Mouse (Mus musculus) ovary, postnatal 10 days (tissue): ENCODE data around the gene Itpk1.

Source experiments
- DNase-seq: peaks from one replicate; pipeline ENCODE4 v3.0.0; 2022; ENCODE audit warnings: low spot score

Gene Itpk1

GRCm38 (mm10) chr12:102593699-102594098 lies 111.0 kb downstream of the Itpk1 start:
- DNase-seq, result no peak

- DNase-seq, result no peak
Observed at GRCm38 (mm10) chr12:102590711-102591360, 113.9 kb downstream of the Itpk1 start.

GRCm38 (mm10) chr12:102587106-102587505 lies 117.6 kb downstream of the Itpk1 start:
- no peak for DNase-seq

GRCm38 (mm10) chr12:102586286-102586881 lies 118.3 kb downstream of the Itpk1 start:
- DNase-seq, result no peak

- no peak for DNase-seq
Observed at GRCm38 (mm10) chr12:102585390-102585789, 119.3 kb downstream of the Itpk1 start.

- no peak for DNase-seq
Observed at GRCm38 (mm10) chr12:102582441-102582840, 122.3 kb downstream of the Itpk1 start.

- no peak for DNase-seq
Observed at GRCm38 (mm10) chr12:102581579-102582196, 123.0 kb downstream of the Itpk1 start.

- peak; percentile 60 for DNase-seq
Observed at GRCm38 (mm10) chr12:102579041-102579440, 125.7 kb downstream of the Itpk1 start.

GRCm38 (mm10) chr12:102576659-102577398 lies 127.9 kb downstream of the Itpk1 start:
- no peak for DNase-seq

GRCm38 (mm10) chr12:102575541-102576329 lies 129.0 kb downstream of the Itpk1 start:
- no peak for DNase-seq

- DNase-seq, result no peak
Observed at GRCm38 (mm10) chr12:102573036-102573435, 131.7 kb downstream of the Itpk1 start.

- DNase-seq, result no peak
Observed at GRCm38 (mm10) chr12:102571666-102572065, 133.1 kb downstream of the Itpk1 start.

- no peak for DNase-seq
Observed at GRCm38 (mm10) chr12:102570734-102571133, 134.0 kb downstream of the Itpk1 start.

GRCm38 (mm10) chr12:102570111-102570510 lies 134.6 kb downstream of the Itpk1 start:
- no peak for DNase-seq

GRCm38 (mm10) chr12:102568219-102568618 lies 136.5 kb downstream of the Itpk1 start:
- no peak for DNase-seq

GRCm38 (mm10) chr12:102566951-102567350 lies 137.8 kb downstream of the Itpk1 start:
- no peak for DNase-seq

- no peak for DNase-seq
Observed at GRCm38 (mm10) chr12:102565086-102565485, 139.6 kb downstream of the Itpk1 start.

GRCm38 (mm10) chr12:102557372-102557771 lies 147.4 kb downstream of the Itpk1 start:
- DNase-seq, result no peak

- no peak for DNase-seq
Observed at GRCm38 (mm10) chr12:102555850-102556249, 148.9 kb downstream of the Itpk1 start.

GRCm38 (mm10) chr12:102554721-102555516 lies 149.8 kb downstream of the Itpk1 start, which contains the start of gene Chga:
Chga (plus strand) TSS chr12:102554969.
- peak; percentile 62 for DNase-seq

GRCm38 (mm10) chr12:102553705-102554275 lies 150.9 kb downstream of the Itpk1 start:
- DNase-seq, result no peak
